Mouse (Mus musculus) kidney, postnatal 10 days (tissue): ENCODE data around the gene Cd70.
"Not testable (repeated sequence)": the region's sequence is repeated elsewhere in the genome, so short reads cannot be mapped to it uniquely, and the experiment has no call there.

Experiments
- DNase-seq: peaks from one replicate; pipeline ENCODE4 v3.0.0; 2021; ENCODE audit warnings: mixed read lengths

Gene Cd70

GRCm38 (mm10) chr17:57134021-57134420 is 15.6 kb downstream of the Cd70 start:
- not testable (repeated sequence) for DNase-seq

- no peak for DNase-seq
These were observed 17.8 kb downstream of the Cd70 start for GRCm38 (mm10) chr17:57131793-57132192.

GRCm38 (mm10) chr17:57125853-57126622 is 23.5 kb downstream of the Cd70 start:
- no peak for DNase-seq

GRCm38 (mm10) chr17:57124792-57125191 is 24.8 kb downstream of the Cd70 start:
- DNase-seq: no peak

- DNase-seq: no peak
These were observed 26.1 kb downstream of the Cd70 start for GRCm38 (mm10) chr17:57123192-57124118.

GRCm38 (mm10) chr17:57121856-57122255 is 27.7 kb downstream of the Cd70 start:
- no peak for DNase-seq

- peak; percentile 71 for DNase-seq
These were observed 30.8 kb downstream of the Cd70 start for GRCm38 (mm10) chr17:57118524-57119349.

GRCm38 (mm10) chr17:57116801-57117200 is 32.8 kb downstream of the Cd70 start:
- no peak for DNase-seq

GRCm38 (mm10) chr17:57112768-57113474 is 36.7 kb downstream of the Cd70 start:
- DNase-seq: no peak

- DNase-seq: no peak
These were observed 39.6 kb downstream of the Cd70 start for GRCm38 (mm10) chr17:57110005-57110404.

GRCm38 (mm10) chr17:57108666-57109171 is 40.9 kb downstream of the Cd70 start:
- no peak for DNase-seq

GRCm38 (mm10) chr17:57108040-57108665 is 41.4 kb downstream of the Cd70 start:
- no peak for DNase-seq

- no peak for DNase-seq
These were observed 42.5 kb downstream of the Cd70 start for GRCm38 (mm10) chr17:57107064-57107463.

- no peak for DNase-seq
These were observed 43.6 kb downstream of the Cd70 start for GRCm38 (mm10) chr17:57106035-57106368.

- DNase-seq: peak; percentile 78
These were observed 44.2 kb downstream of the Cd70 start, which contains the start of gene Tnfsf9 for GRCm38 (mm10) chr17:57105181-57106034. Gene Tnfsf9 (plus strand): TSS chr17:57105325.

- no peak for DNase-seq
These were observed 45.1 kb downstream of the Cd70 start for GRCm38 (mm10) chr17:57104496-57104895.

- no peak for DNase-seq
These were observed 47.3 kb downstream of the Cd70 start for GRCm38 (mm10) chr17:57102276-57102675.

GRCm38 (mm10) chr17:57099629-57100325 is 49.8 kb downstream of the Cd70 start:
- no peak for DNase-seq

- DNase-seq: no peak
These were observed 51.3 kb downstream of the Cd70 start for GRCm38 (mm10) chr17:57098321-57098720.

GRCm38 (mm10) chr17:57096623-57096920 is 53.0 kb downstream of the Cd70 start:
- peak; percentile 92 for DNase-seq
